Mouse (Mus musculus) limb, embryonic 12.5 days (tissue): ENCODE measurements at regions not wholly inside any gene's neighbourhood (a gene's known extent, or its start where the extent isn't known, plus 50 kb on each side); places are given as distances from the start of the nearest gene placed in this dataset.
A peak's percentile ranks its signal among the peaks of the same experiment; 100 is the strongest.

Experiments used
- ATAC-seq: fragments of 200-750 bp; cut with Nextera tagmentation; 2 replicates; pipeline ENCODE4 v1.8.0; 2017; ENCODE audit warnings: low read depth, moderate TSS enrichment; ENCODE audit not compliant: insufficient number of reproducible peaks, insufficient read depth, low FRiP score, low TSS enrichment
- H3K27ac ChIP-seq: fragments of 300-500 bp; sonication (generic); 2 replicates; pipeline ENCODE4 v1.5.1; 2016; ENCODE audit warnings: mild to moderate bottlenecking, moderate library complexity
- H3K27me3 ChIP-seq: fragments of 300-500 bp; sonication (generic); 2 replicates; pipeline ENCODE4 v1.6.1; 2016; ENCODE audit warnings: mild to moderate bottlenecking, moderate library complexity
- H3K36me3 ChIP-seq: fragments of 300-500 bp; sonication (generic); 2 replicates; pipeline ENCODE4 v1.6.1; 2016; ENCODE audit warnings: mild to moderate bottlenecking, moderate library complexity
- H3K4me1 ChIP-seq: fragments of 300-500 bp; sonication (generic); replicated peaks from 2 replicates; pipeline ENCODE4 v1.6.1; 2016
- H3K4me2 ChIP-seq: fragments of 300-500 bp; sonication (generic); 2 replicates; pipeline ENCODE4 v1.6.1; 2016; ENCODE audit warnings: mild to moderate bottlenecking, moderate library complexity
- H3K4me3 ChIP-seq: fragments of 300-500 bp; sonication (generic); replicated peaks from 2 replicates; pipeline ENCODE4 v1.5.1; 2016; ENCODE audit warnings: mild to moderate bottlenecking
- H3K9ac ChIP-seq: fragments of 300-500 bp; sonication (generic); replicated peaks from 2 replicates; pipeline ENCODE4 v1.6.1; 2016; ENCODE audit warnings: mild to moderate bottlenecking, moderate library complexity
- H3K9me3 ChIP-seq: fragments of 300-500 bp; sonication (generic); 2 replicates; pipeline ENCODE4 v1.6.1; 2016; ENCODE audit warnings: mild to moderate bottlenecking, moderate library complexity
- WGBS: fragments of 180-500 bp; shearing (Covaris S2); methylation state at CpG from one replicate; pipeline ENCODE4 v1.1.7; 2016; 5-methylcytosine and 5-hydroxymethylcytosine counted together

DNA sequence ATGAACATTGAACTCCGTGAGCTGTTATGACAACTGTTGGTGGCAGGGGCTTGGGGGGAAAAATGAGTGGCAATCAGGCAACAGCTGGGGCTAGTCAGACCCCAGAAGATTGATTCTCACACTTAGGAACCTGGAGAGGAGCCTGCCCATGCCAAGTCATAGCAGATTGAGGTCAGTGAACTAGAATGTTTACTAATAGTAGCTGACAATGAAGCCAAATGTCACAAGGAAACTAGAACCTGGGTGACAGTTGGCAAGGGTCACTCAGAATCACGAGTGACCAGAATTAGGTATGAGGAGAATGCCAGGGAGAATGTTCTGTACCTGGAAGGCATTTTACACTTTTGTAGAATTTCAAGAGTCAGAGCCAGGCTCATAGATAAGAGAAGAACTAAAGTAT, 365.9 kb upstream of the Auts2 start:
- no peak overlapping the region for H3K27ac ChIP-seq
- no peaks in the 10 kb centered on the region for H3K4me1 ChIP-seq
- H3K36me3 ChIP-seq = no peaks in the 10 kb centered on the region
- no peak overlapping the region for H3K9ac ChIP-seq
- no peak overlapping the region for H3K4me3 ChIP-seq
- no peaks in the 10 kb centered on the region for H3K9me3 ChIP-seq
- H3K4me2 ChIP-seq = no peak overlapping the region
- no peak for ATAC-seq
- WGBS = 72% methylated on average over 2 of the region's 2 CpGs
- H3K27me3 ChIP-seq = no peaks in the 10 kb centered on the region

DNA sequence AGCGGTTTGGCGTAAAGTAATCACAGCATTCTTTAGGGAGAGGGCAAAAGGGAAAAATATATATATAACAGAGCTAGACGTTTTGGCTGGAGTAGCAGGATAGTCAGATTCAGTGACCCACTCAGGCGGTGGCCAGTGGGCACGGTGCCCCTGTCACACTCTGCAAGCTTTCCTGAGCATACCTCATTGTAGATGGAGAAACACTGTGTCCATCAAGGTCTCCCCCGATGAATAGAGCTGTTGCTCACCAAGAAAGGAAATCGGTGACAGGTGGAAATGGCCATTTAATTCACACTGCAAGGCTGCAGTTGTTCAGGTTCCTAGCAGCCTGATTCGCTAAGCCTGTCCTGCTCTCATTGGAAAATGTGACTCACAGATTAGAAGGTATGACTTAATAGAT, 365.1 kb upstream of the Auts2 start:
- 87% methylated on average over 8 of the region's 8 CpGs for WGBS

DNA sequence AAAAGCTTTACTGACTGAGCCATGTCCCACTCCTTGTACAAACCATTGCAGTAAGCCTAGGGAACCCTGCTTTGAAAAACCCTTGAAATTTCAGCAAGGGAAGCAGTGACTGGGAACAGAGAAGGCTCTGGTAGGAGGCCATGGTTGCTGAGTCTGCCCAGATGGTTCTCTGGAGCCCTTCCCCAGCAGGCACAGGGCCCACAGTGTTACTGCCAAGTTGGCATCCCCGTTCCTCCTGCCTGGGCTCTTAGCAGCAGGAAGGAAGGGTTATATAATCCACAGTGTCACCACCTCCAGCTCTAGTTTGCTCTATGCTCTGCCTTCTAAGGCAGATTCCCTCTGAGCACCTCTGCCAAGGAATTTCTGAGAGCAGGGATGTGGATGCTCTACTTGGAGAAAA, 349.4 kb upstream of the Auts2 start:
- H3K27me3 ChIP-seq = no peaks in the 10 kb centered on the region; the same call in none of the 2 replicates
- no peak overlapping the region for H3K9ac ChIP-seq
- no peak overlapping the region for H3K4me3 ChIP-seq
- no peaks in the 10 kb centered on the region for H3K4me1 ChIP-seq
- WGBS = 100% methylated on average over 1 of the region's 1 CpGs
- H3K27ac ChIP-seq = no peak overlapping the region
- 0 out of 2 replicates have a peak, but pooled peaks cover 3% of the 10 kb centered on the region for H3K9me3 ChIP-seq
- no peak for ATAC-seq
- H3K4me2 ChIP-seq = no peak overlapping the region
- no peaks in the 10 kb centered on the region for H3K36me3 ChIP-seq

More for the DNA sequence above, 365.1 kb upstream of the Auts2 start:
- Histone ChIP-seq H3K9ac (no peak overlapping the region), H3K4me2 (no peak overlapping the region), H3K27me3 (no peaks in the 10 kb centered on the region), H3K4me1 (no peaks in the 10 kb centered on the region), H3K36me3 (no peaks in the 10 kb centered on the region), H3K27ac (no peak overlapping the region), H3K4me3 (no peak overlapping the region), H3K9me3 (no peaks in the 10 kb centered on the region)
- ATAC-seq = no peak

DNA sequence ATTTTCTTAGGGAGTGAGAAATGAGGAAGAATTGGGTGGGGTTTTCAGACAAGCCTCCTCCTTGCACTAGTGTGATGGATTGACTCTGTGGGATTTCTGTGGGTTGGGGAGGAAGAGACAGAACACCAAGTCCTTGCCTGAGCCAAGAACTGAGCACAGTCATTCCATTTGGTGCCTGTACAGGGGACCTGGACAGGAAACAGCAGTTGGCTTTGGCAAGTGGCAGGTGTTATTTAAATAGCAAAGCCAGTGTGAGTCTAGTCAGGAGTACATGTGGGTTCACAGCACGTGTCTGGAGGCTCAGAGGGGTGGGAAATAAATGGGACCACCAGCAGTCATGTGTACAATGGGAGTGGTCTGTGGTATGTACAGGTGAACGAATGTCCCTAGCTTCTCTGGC, 341.0 kb upstream of the Auts2 start:
- WGBS = 67% methylated on average over 2 of the region's 2 CpGs
- no peak for ATAC-seq

DNA sequence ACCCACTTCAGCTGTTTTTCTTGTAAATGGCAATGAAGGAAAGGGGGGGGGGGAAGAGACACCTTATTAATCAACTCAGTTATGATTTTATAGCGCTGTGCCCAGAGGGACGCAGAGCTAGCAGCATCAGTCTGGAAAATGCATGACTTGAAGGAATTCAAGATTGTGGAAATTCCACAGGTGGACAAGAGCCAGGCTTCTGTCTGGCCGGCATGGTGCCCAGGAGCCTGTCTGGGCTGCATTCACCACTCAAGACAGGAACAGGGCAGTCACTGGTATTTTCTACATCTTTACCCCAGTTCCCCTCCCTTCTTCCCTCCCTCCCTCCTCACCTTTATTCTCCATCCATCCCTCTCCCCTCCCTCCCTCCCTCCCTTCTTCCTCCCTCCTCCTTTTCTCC, 339.1 kb upstream of the Auts2 start:
- Histone ChIP-seq H3K4me2 (no peak overlapping the region), H3K4me1 (peaks cover 4% of the 10 kb centered on the region; the same call in 1 of the 2 replicates), H3K27me3 (peaks cover 13% of the 10 kb centered on the region), H3K9me3 (no peaks in the 10 kb centered on the region), H3K36me3 (no peaks in the 10 kb centered on the region), H3K4me3 (no peak overlapping the region), H3K27ac (no peak overlapping the region), H3K9ac (no peak overlapping the region)
- ATAC-seq = no peak
- WGBS = 65% methylated on average over 3 of the region's 3 CpGs

More for the DNA sequence above, 341.0 kb upstream of the Auts2 start:
- peaks cover 4% of the 10 kb centered on the region; the same call in 1 of the 2 replicates for H3K4me1 ChIP-seq
- H3K36me3 ChIP-seq = no peaks in the 10 kb centered on the region
- H3K9ac ChIP-seq = no peak overlapping the region
- H3K9me3 ChIP-seq = no peaks in the 10 kb centered on the region
- no peak overlapping the region for H3K4me2 ChIP-seq
- H3K27ac ChIP-seq = no peak overlapping the region
- no peak overlapping the region for H3K4me3 ChIP-seq
- peaks cover 13% of the 10 kb centered on the region for H3K27me3 ChIP-seq

DNA sequence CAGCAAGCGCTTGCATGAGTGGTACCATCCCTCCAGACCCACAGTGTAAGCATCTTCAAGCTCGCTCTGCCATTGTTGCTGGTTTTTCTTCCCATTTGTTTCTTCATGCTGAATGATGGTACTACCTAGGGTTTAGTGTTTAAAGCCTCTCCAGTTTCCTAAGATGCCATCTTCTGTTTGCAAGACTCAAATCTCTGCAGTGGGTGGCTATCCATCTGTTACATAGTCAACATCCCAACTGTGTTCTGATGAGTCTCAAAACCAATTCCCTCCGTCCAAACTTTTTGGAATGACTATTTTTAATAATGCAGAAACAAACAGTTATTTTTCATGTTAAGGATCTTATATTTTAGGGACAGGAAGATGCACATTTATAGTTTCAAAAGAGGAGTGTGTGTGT, 338.0 kb upstream of the Auts2 start:
- 97% methylated on average over 3 of the region's 3 CpGs for WGBS
- H3K36me3 ChIP-seq = no peaks in the 10 kb centered on the region
- no peak for ATAC-seq
- H3K9me3 ChIP-seq = no peaks in the 10 kb centered on the region
- peaks cover 10% of the 10 kb centered on the region for H3K4me1 ChIP-seq
- H3K27me3 ChIP-seq = peaks cover 13% of the 10 kb centered on the region
- H3K9ac ChIP-seq = no peak overlapping the region
- H3K27ac ChIP-seq = no peak overlapping the region
- H3K4me2 ChIP-seq = no peak overlapping the region
- H3K4me3 ChIP-seq = no peak overlapping the region

DNA sequence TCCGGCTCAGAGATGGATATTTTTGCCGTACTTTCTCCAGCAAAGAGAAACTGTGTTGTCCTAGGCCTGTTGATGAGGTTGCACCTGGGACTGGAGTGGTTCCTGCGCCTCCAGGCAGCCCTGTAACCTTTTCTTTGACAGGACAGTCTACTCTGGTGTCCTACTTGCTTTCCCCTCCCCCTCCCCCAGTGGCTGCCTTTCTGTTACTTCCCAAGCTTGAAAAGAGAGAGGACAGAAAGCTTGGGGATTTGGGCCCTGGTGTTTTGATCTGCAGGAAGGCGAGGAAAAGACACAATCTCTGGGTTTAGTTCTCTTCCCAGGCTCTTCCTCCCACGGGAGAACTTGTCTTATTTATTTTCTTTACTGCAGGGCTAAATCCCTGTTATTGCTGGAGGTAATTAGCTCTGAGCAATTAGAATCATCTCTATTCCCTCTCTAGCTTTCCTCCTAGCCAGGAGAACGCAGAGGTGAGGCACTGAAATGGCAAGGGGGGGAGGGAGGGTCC, 333.2 kb upstream of the Auts2 start:
- no peak for ATAC-seq
- Histone ChIP-seq H3K27me3 (no peaks in the 10 kb centered on the region), H3K36me3 (no peaks in the 10 kb centered on the region), H3K27ac (no peak overlapping the region), H3K9me3 (no peaks in the 10 kb centered on the region), H3K4me2 (no peak overlapping the region), H3K9ac (no peak overlapping the region), H3K4me3 (no peak overlapping the region), H3K4me1 (peaks cover 6% of the 10 kb centered on the region)
- 21% methylated on average over 6 of the region's 6 CpGs for WGBS

DNA sequence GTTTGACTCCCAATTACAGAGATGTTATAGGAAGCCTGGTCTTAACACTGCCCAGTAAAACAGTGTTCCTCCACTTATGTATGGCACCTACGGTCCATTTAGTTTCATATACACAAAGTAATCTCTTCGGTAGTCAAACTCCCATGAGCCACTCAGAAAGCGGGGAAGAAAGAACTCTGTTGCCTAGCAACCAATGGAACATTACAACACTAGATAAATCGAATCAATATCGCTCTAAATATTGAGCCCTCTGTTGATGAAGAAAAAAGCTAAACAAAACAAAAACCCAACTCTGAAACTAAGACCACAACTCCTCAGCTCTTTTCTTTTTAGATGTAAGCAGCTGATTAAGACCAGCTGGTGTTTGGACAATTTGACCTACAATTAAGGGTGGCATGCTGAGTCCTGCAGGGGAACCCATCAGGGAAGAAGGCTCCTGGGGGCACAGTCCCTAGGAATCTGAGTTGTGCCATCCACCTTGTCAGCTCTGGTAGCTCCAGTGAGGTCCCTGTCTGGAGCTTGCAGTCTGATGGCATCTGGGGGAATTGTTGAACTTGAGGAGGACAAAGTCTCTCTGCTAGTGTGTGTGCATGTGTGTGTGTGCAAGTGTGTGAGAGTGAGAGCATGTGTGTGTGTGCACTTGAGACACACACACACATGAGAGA, 315.8 kb upstream of the Auts2 start:
- Histone ChIP-seq H3K27ac (no peak overlapping the region), H3K4me1 (peaks cover 16% of the 10 kb centered on the region), H3K9ac (no peak overlapping the region), H3K36me3 (no peaks in the 10 kb centered on the region), H3K27me3 (no peaks in the 10 kb centered on the region), H3K4me2 (no peak overlapping the region), H3K4me3 (no peak overlapping the region), H3K9me3 (peaks cover 8% of the 10 kb centered on the region; the same call in 1 of the 2 replicates)
- 72% methylated on average over 5 of the region's 5 CpGs for WGBS
- ATAC-seq = no peak

DNA sequence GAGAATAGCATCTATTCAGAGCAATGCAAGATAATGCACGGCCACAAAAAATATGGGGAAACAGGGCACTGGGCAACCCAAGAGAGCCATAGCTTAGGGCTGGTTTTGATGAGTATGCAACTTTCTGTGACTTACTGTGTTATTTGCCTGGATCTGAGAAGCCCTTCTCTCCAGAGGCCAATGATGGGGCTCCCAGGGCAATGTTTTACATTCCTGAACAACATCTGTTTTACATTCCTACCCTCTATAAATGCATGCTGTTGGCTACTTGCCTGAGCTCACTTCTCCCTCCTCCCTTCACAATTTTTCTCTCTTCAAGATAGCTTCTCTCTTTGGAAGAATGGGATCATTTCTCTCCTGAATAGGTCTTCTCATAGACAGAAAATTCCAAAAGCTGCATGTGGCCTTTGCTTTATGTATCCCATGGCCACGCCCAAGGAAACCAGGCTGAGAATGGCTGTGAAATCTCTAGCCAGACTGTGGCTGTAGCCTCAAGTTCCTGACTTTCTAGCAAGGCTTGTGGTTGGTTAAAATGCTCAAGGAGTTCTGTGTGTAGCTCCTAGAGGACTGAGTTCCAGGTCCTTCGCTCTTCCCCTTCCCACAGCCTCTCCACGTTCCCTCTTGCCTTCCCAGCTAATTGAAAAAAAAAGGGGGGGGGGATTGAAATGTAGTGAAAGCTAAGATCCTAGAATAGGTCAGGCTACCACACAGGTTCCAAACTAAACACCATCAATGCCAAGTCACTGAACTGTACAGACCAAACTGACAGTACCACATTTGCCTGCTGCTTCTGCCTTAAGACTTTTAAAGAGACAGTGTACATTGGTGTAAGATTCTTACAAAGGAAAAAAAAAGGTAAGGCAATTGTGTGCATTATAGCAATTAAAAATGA, 312.7 kb upstream of the Auts2 start:
- Histone ChIP-seq H3K4me3 (no peak overlapping the region), H3K27ac (peak overlapping the region; percentile 78), H3K4me2 (0 out of 2 replicates have a peak overlapping the region, but pooled peaks have one; percentile 17), H3K27me3 (no peaks in the 10 kb centered on the region), H3K36me3 (no peaks in the 10 kb centered on the region), H3K4me1 (peaks cover 19% of the 10 kb centered on the region), H3K9ac (no peak overlapping the region), H3K9me3 (peaks cover 8% of the 10 kb centered on the region; the same call in 1 of the 2 replicates)
- ATAC-seq = peak; percentile 90
- WGBS = 20% methylated on average over 4 of the region's 4 CpGs

DNA sequence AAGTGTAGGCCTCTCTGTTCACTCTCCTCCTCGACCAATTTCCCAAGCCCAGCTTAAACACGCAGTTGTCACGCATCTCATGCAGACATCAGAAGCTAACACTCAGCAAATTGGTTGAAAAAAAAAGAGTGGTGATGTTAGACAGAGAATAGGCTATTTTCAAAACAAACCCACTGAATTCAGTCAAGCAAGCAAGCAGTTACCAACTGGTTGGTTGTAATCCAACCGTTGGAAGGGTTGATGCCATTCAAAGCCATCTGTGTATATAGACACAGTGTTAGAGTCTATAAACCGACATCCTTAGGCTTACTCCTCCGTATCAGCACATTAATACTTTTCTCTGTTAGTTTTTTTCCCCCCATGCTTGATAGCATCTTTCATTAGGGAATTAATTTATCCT, 307.6 kb upstream of the Auts2 start:
- no peaks in the 10 kb centered on the region for H3K36me3 ChIP-seq
- no peak overlapping the region for H3K9ac ChIP-seq
- H3K4me2 ChIP-seq = no peak overlapping the region
- WGBS = 84% methylated on average over 6 of the region's 6 CpGs
- H3K4me3 ChIP-seq = no peak overlapping the region
- H3K27me3 ChIP-seq = no peaks in the 10 kb centered on the region
- peaks cover 18% of the 10 kb centered on the region for H3K4me1 ChIP-seq
- no peak overlapping the region for H3K27ac ChIP-seq
- no peaks in the 10 kb centered on the region for H3K9me3 ChIP-seq
- no peak for ATAC-seq

DNA sequence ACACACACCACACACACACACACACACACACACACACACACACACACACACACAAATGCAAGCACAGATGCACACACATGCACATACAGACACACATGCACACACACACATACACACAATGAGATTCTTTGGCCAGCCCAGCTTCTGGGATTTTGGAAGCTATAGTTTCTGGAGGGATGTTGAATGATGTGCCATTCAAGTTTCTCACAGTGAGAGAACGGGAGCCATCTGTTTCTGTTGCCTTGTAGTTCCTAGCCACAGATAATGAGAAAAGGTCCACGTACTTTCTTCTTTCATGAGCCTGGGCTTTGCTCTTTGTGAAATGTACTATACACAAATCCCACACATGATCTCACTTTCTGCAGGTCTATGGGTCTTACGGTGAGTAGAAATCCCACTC, 304.9 kb upstream of the Auts2 start:
- Histone ChIP-seq H3K27me3 (no peaks in the 10 kb centered on the region), H3K4me3 (no peak overlapping the region), H3K4me2 (no peak overlapping the region), H3K4me1 (peaks cover 11% of the 10 kb centered on the region), H3K36me3 (no peaks in the 10 kb centered on the region), H3K9ac (no peak overlapping the region), H3K27ac (no peak overlapping the region), H3K9me3 (no peaks in the 10 kb centered on the region)
- ATAC-seq = no peak
- 74% methylated on average over 3 of the region's 3 CpGs for WGBS
